Mouse (Mus musculus): ENCODE data around the gene Pdf. TPM values are rescaled to one million over a fixed set of nuclear protein-coding genes. Genes with fewer than 3 reads are reported as not detected.
A peak's percentile ranks its signal among the peaks of the same experiment; 100 is the strongest.
"Not testable (repeated sequence)": the region's sequence is repeated elsewhere in the genome, so short reads cannot be mapped to it uniquely, and the experiment has no call there.

Gene Pdf
- polyA plus RNA-seq, 1 experiment, result 8.3 TPM

DNA sequence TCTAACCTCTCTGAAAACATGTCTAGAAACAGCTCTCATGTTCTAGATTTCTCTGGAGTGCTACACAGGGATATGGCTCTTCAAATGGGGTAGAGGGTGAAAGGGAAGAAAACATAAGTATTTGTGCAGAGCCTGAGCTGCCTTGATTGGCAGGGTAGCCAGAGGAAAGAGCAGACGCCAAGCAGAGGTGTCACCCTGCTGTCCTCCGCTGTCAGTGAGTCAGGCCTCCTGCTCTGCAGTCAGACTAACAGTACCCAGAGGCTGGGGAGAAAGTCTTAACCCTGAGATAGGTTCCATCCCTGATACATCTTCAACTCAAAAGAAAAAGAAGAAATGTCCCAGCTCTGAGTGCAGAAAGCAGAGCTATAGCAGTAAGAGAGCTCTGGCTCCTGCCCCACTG, 35.7 kb downstream of the Pdf start:
- peaks cover 8% of the 10 kb centered on the region for H3K36me3 ChIP-seq (replicated peaks; ENCODE audit: low read length)
- no peaks in the 10 kb centered on the region for H3K4me1 ChIP-seq
- no peak overlapping the region for H3K4me3 ChIP-seq (replicated peaks)
- no peak for TF ChIP-seq FLI1 (IDR thresholded peaks at IDR 0.05; ENCODE audit: low read length)
- TF ChIP-seq GATA1 (IDR thresholded peaks at IDR 0.05; ENCODE audit: borderline replicate concordance, low read length), result no peak
- peaks cover 10% of the 10 kb centered on the region for H3K27me3 ChIP-seq (replicated peaks)
- no peaks in the 10 kb centered on the region for H3K9me3 ChIP-seq

DNA sequence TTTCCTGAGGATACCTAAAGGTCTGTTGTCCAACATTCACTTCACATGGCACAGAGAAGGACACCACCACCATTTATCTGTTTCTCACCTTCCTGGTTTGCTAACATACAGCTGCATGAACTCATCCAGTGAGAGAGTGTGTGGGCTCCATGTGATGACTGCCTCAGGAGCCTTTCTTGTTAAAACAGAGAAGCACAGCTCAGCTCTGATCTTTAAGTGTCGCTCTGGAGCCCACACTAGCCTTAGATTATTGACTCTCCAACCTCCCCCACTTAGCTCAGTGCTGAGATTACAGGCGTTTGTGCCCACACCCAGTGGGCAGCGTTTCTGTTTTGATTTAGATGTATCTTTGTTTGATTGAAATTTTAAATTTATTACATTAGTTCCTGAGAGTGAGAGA, 40.6 kb downstream of the Pdf start:
- Histone ChIP-seq H3K27me3 (replicated peaks) (peaks cover 8% of the 10 kb centered on the region), H3K36me3 (replicated peaks; ENCODE audit: low read length) (peaks cover 8% of the 10 kb centered on the region), H3K9me3 (no peaks in the 10 kb centered on the region), H3K4me3 (replicated peaks) (no peak overlapping the region), H3K4me1 (peaks cover 7% of the 10 kb centered on the region)
- TF ChIP-seq FLI1 (IDR thresholded peaks at IDR 0.05; ENCODE audit: low read length), result no peak
- TF ChIP-seq GATA1 (IDR thresholded peaks at IDR 0.05; ENCODE audit: borderline replicate concordance, low read length), result no peak

DNA sequence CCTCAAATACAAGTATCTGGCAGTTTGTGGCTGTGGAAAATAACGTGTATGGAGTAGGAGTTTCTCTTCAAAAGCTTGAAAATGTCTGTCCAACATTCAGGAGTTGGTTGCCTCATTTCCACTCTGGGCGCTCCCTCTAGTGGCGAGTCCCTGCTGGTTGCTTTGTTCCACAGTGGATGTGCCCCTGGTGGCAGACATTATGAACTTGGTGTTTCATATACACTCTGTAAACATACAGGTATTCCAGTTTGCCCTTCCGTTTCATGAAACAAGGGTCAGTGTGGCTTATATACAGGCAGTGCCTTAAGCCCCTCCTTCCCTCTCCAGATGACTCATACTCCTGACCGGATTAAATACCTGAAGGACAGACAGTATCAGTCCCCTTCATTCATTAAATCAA, 45.9 kb downstream of the Pdf start:
- Histone ChIP-seq H3K9me3 (no peaks in the 10 kb centered on the region), H3K4me3 (replicated peaks) (peak overlapping the region; percentile 71), H3K4me1 (peaks cover 16% of the 10 kb centered on the region), H3K36me3 (replicated peaks; ENCODE audit: low read length) (no peaks in the 10 kb centered on the region), H3K27me3 (replicated peaks) (peaks cover 2% of the 10 kb centered on the region)
- TF ChIP-seq GATA1 (IDR thresholded peaks at IDR 0.05; ENCODE audit: borderline replicate concordance, low read length) (no peak), FLI1 (IDR thresholded peaks at IDR 0.05; ENCODE audit: low read length) (no peak)

DNA sequence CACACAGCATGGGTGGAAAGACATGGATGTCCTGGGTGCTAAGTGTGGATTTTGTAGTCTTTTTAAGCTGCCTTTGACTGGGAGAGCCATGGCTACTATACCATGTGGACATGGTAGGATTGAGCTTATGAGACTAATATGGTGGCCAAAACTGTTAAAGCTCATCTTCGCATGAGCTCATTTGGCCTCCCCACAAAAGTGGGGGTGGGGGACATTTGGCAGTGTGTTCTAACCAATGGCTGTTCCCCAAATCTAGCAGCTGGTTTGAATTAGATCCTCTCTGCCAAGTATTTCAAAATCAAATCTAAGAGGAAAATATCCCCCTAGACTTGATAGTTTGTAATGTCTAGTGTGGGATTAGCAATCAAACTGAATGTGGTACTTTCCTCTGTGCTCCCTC, 49.3 kb downstream of the Pdf start:
- Histone ChIP-seq H3K27me3 (replicated peaks) (peaks cover 1% of the 10 kb centered on the region), H3K36me3 (replicated peaks; ENCODE audit: low read length) (no peaks in the 10 kb centered on the region), H3K9me3 (no peaks in the 10 kb centered on the region), H3K4me3 (replicated peaks) (no peak overlapping the region), H3K4me1 (peaks cover 10% of the 10 kb centered on the region)
- no peak for TF ChIP-seq GATA1 (IDR thresholded peaks at IDR 0.05; ENCODE audit: borderline replicate concordance, low read length)
- TF ChIP-seq FLI1 (IDR thresholded peaks at IDR 0.05; ENCODE audit: low read length), result no peak

DNA sequence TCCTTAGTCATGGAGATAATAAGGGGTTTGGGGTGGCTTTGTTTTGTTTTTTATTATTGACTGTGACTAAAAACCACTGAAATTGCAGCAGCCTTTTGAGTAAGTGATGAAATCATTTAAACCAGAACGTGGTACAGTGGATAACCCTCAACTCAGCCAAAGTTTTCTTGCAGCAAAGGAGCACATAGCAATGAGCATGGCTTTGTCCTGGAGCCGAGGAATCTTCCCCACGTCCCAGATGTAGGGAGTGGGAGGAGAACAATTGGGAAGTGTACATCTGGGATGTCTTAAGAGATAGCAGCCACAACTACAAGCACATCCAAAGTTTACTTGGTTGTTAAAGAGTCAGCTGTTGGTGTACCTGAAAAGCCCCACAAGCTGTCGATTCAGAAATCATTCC, 51.0 kb downstream of the Pdf start:
- peaks cover 12% of the 10 kb centered on the region for H3K4me1 ChIP-seq
- H3K36me3 ChIP-seq (replicated peaks; ENCODE audit: low read length), result no peaks in the 10 kb centered on the region
- peaks cover 1% of the 10 kb centered on the region for H3K27me3 ChIP-seq (replicated peaks)
- no peak for TF ChIP-seq GATA1 (IDR thresholded peaks at IDR 0.05; ENCODE audit: borderline replicate concordance, low read length)
- no peak for TF ChIP-seq FLI1 (IDR thresholded peaks at IDR 0.05; ENCODE audit: low read length)
- H3K4me3 ChIP-seq (replicated peaks), result no peak overlapping the region
- no peaks in the 10 kb centered on the region for H3K9me3 ChIP-seq

DNA sequence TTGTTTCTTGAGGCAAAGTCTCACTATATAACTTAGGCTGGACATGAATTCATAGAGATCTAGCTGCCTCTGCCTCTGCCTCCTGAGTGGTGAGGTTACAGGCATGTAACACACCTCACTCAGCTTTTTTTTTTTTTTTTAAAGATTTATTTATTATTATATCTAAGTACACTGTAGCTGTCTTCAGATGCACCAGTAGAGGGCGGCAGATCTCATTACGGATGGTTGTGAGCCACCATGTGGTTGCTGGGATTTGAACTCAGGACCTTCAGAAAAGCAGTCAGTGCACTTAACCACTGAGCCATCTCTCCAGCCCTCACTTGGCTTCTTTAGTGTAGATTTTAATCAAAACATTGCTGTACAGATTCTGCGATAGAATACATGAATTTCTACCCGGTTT, 52.1 kb downstream of the Pdf start:
- not testable (repeated sequence) for H3K9me3 ChIP-seq; H3K4me3 ChIP-seq (replicated peaks); H3K4me1 ChIP-seq; H3K27me3 ChIP-seq (replicated peaks); H3K36me3 ChIP-seq (replicated peaks; ENCODE audit: low read length)

Other genes starting within 250 kb of the Pdf start
- not detected in 2 replicates for gene Has3, start 178.4 kb downstream of the Pdf start, polyA plus RNA-seq (2012; ENCODE audit: insufficient read depth, low replicate concordance)
- 1.5 and 3.0 TPM in 2 replicates for gene Utp4, start 155.0 kb downstream of the Pdf start, polyA plus RNA-seq (2012; ENCODE audit: insufficient read depth, low replicate concordance)
- 0.37 and 0.63 TPM in 2 replicates for gene Sntb2, start 112.9 kb downstream of the Pdf start, polyA plus RNA-seq (2012; ENCODE audit: insufficient read depth, low replicate concordance)
- 4.1 and 12.0 TPM in 2 replicates for gene Vps4a, start 17.4 kb downstream of the Pdf start, polyA plus RNA-seq (2012; ENCODE audit: insufficient read depth, low replicate concordance)
- gene Cog8, start 8.1 kb upstream of the Pdf start, polyA plus RNA-seq (2012; ENCODE audit: insufficient read depth, low replicate concordance), result 9.2 and 18.5 TPM in 2 replicates
- 4.2 and 5.3 TPM in 2 replicates for gene Nip7, start 8.3 kb upstream of the Pdf start, polyA plus RNA-seq (2012; ENCODE audit: insufficient read depth, low replicate concordance)
- gene Tmed6, start 17.0 kb upstream of the Pdf start, polyA plus RNA-seq (2012; ENCODE audit: insufficient read depth, low replicate concordance), result not detected in 2 replicates
- 8.9 and 16.2 TPM in 2 replicates for gene Terf2, start 47.9 kb upstream of the Pdf start, polyA plus RNA-seq (2012; ENCODE audit: insufficient read depth, low replicate concordance)
- 2.0 and 13.0 TPM in 2 replicates for gene Cyb5b, start 102.0 kb upstream of the Pdf start, polyA plus RNA-seq (2012; ENCODE audit: insufficient read depth, low replicate concordance)
- gene Nfat5, start 244.9 kb upstream of the Pdf start, polyA plus RNA-seq (2012; ENCODE audit: insufficient read depth, low replicate concordance), result 0.41 and 0.71 TPM in 2 replicates